Mouse (Mus musculus): ENCODE measurements at regions not wholly inside any gene's neighbourhood (a gene's known extent, or its start where the extent isn't known, plus 50 kb on each side); places are given as distances from the start of the nearest gene placed in this dataset.
A peak's percentile ranks its signal among the peaks of the same experiment; 100 is the strongest.

DNA sequence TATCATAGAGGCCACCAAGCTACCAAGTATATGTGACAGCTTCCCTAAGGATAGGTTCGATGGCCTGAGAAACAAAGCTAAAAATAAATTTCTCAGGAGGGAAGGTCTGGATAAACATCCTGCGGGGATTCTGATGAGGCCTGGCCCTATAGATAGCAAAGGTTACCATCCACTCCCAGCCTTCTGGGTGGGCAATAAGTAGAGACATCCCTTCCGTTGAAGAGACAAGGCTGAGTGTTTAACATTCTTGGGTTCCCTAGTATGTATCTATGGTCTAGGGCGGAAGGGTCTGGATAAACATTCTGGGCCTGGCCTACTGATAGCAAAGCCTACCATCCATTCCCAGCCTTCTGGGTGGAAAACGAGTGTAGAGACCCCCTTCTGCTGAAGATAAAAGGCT is 180.5 kb upstream of the Dlk1 start:
- DNase-seq: no peak

DNA sequence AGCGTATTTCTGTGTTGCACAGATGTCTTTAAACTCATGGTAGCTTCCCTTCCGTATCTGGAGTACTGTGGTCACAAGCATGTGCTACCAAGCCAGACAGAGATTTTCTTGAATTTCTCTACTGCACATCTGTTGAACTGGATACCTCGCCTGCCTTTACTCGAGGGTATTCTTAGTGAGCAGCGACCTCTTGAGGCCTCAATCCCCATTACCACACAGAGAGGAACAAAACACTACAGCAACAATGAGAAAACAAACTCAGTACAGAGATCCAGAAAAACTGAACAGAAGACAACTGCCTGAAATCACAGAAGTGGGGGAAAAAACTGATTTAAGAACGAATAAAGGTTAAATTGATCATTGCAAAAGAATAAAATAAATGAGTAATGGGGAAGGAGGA is 137.8 kb upstream of the Dlk1 start:
- no peak for DNase-seq

DNA sequence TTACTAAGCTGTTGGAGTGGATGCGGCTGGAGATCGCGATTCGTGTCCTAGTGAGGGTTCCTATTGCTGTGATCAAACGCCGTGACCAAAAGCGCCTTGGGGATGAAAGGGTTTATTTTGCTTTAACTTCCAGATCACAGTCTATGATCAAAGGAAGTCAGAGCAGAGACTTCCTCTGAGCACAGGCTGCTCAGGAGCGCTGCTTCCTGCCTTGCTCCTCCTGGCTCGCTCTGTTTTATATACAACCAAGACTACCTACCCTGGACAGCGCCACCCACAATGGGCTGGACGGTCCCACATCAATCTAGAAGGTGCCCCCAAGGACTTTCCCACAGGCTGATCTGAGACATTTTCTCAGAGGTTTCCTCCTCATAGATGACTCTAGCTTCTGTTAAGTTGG is 126.6 kb upstream of the Dlk1 start:
- no peak for DNase-seq

DNA sequence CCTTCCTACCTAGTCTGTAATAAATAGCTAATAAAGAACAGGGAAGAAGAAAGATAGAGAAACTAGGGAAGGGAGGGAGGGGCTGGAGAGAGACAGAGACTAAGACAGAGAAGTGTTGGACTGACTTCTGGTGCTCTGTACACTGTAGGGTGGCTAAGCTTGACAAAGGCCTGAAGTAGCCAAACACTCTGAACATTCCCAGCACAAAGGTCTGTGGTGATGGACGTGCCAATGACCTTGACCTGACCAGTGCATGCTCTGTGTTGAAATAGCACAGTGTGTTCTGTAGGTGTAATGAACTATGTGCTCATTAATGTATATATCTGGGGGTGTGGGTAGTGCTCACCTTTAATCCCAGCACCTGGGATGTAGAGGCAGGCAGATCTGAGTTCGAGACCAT is 81.3 kb upstream of the Dlk1 start:
- DNase-seq: no peak

DNA sequence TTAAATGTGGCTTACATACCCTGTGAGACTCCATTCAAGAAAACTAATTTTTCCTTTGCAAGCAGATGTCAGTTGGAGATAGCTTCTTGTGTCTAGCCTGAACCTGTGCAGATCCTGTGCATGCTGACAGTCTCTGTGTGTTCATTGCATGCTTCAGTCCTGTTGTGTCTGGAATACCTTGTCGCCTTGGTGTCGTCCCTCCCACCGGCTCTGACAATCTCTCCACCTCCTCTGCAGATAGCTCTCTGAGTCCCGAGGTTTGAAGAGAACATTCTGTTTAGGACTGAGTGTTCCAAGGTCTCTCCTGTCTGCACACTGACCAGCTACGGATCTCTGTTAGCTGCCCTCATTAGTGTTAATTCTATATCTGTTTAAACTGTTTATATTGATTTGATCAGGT is 66.8 kb upstream of the Dlk1 start:
- DNase-seq: no peak

DNA sequence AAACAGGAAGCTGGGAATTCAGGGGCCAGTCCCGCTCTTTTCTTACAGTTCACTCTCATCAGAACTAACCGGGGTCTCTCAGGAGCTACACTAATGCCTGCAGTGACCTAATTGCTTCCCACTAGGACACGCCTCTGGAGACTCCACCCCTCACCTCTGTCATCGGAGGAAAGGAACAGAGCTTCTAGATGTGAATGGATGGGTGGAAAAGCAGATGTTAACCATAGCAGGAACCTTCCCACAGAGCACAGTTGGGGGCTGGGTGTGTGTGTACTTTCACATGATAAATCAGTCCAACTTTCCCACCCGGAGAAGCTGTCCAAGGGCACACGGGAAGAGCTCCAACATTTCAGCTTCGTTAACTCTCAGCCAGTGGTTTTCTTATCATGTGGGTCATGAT is 63.8 kb upstream of the Dlk1 start:
- DNase-seq: no peak

DNA sequence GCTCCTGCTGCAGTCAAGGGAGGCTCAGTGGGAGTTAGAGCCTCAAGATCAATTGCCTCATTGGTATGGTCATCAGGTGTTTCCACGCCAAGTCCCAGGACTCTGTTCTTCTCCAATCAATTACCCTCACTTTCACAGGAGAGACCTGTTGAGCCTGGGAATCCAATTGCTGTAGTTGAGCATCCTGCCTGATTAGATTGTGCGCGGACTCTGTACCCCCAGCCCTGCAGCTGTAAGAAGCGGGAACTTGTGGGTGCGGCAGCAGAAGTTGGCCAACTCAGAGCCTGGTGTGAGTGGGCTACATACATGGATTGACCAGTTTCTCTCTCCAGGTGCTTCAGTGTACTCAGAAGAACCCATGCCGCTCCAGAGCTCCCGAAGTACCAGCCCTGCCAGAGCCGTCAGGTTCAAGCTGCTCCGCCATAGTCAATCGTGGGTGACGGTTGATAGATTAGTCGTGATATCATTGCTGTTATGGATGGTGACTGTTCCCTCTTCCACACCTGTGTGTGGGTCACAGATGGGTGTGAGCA is 62.2 kb upstream of the Dlk1 start:
- DNase-seq: no peak

DNA sequence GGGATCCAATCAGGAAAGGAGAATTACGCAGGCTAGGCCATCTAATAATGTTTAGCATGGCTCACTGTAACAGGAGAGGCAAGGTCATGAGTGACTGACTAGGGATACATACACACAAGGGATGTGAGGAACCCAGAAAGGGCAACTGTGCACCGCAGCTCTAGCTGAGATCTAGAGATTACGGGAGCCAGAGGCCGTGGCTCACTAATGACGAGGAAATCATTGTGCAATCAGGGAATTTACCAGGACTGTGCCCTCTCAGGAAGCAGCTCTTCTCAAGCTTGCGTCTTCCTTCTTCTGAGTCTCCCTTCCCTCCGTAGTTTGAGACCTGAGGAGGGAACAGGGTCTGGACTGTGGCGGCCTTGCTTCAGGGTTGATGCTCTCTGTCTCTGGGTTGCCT is 61.6 kb upstream of the Dlk1 start:
- DNase-seq: no peak

DNA sequence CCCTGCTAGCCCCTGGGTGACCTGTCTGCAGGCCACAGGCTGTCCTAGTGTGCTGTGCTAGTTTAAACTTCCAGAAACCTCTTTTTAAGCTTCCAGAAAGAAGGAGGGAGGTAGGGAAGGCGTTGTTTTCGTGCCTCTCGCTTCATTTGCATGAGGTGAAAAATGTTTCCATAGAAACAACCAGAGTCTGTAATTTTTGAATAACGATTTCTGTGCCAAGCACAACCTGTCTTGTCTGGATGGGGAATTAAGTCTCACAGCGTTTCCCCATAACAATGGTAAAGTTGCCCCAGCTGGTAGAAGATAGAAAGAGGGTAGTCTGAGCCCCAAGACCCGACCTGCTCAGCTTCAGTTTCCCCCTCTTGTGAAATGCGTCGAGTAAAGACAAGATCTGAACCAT is 59.3 kb upstream of the Dlk1 start:
- DNase-seq: no peak

DNA sequence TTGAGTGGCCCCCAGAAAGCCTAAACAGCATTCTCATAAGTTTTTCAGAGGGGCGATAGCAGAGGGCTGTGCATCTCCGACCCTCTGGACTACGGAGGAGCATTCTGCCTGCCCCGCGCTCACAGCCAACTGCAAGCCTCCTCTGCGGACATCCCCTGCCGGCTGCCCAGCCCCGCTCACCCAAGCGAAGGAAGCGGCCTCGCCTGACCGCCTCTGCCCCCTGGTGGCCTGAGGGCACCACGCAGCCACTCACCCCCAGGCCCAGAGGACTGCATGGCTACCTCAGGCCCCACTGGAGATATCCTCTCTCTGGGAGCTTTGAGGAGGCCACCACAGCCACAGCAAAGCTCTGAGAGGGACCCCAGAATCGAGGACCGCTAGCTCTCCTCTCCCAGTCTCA is 58.8 kb upstream of the Dlk1 start:
- DNase-seq: peak; percentile 85 to 89

DNA sequence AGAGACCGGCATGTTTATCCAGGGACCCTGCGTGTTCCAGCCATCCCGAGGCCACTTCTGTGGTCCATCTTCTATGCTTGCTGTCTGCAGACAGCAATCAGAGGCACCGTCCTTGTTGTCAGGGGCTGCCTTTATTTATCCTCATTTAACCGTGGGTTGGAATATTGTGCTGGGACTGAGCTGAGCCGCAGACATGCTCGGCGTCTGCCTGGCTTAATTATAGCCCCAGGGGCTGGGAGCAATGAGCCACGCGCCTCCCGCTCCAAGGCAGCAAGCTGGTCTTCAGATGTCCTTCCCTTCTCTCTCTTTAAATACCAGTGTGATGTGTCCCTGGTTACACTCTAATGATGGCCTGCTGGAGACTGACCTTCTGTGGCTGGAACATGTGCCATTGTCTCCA is 58.2 kb upstream of the Dlk1 start:
- no peak for DNase-seq

DNA sequence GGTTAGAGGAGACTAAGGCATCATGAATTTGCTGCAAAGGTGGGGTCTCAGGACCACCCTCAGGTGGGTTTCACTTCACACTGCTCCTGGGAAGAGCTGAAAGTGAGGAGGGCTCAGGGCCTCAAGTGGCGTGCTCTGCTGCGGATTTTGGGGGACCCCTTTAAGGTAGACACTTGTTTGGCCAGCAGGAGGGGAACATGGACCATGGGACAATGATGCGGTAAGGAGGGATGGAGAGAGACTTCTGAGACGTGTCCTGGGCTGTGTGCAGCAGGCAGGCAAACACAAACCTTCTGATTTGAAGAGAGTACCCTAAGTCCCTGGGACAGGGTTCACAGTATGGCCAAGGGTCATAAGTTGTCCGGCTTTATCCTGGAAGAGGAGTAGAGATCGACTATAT is 56.0 kb upstream of the Dlk1 start:
- no peak for DNase-seq

DNA sequence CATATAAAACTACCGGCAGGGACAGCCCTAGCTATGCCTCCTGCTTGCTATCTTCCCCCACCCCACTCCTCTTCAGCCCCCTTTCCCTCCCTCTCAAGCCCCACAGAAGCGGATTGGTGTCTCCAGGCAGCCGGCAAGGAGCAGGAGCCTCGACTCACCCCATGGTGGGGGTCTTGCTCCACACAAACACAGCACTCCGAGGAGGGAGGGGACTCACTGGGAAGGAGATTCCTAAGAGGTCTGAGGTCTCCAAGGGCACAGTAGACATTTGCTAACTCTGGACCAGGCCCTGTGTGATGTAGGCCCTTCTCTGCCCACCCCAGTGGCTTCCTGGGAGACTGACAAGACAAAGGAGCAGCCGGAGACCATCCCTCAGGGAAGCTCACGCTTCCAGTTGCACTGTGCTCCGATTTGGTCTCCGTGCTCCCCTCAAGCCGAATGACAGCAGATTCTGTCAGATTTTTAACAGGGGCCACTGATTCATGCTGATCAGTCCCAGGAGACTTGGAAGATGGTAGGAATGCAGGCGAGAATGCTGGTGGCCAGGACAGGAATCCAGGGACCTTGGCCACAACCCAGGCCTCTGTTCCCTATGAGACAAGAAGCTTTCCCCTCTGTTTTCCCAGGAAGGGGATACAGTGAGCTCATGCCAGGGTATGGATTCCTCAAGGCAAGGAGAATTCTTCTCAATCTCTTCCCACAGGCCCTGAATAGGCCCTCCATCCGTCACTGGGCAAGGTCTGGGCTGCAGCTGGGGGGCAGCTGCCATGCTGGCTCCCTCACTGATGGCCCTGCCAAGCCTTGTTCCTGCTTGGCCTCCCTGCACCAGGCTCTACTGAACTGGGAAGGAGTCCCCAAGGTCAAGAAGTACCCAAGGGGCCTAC is 55.2 kb upstream of the Dlk1 start:
- peak in 1 of 2 experiments; percentile 32 for DNase-seq

DNA sequence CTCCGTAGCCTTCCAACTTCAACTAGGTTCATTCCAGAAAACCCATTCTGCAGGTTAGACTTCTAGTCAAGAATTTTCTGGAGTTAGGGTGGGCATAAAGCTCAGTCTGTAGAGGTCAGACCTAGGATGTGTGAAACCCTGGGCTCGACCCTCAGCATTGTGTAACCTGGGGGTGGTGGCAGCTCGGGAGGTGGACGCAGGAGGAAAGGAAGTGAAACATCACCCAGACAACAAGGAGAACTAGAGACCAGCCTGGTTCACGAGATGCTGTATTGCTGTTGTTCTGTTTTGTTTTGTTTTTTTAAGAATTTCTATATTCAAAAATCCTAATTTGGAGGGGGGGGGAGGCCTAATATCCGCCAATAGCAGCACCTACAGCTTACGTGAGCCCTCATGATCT is 54.1 kb upstream of the Dlk1 start:
- DNase-seq: no peak

DNA sequence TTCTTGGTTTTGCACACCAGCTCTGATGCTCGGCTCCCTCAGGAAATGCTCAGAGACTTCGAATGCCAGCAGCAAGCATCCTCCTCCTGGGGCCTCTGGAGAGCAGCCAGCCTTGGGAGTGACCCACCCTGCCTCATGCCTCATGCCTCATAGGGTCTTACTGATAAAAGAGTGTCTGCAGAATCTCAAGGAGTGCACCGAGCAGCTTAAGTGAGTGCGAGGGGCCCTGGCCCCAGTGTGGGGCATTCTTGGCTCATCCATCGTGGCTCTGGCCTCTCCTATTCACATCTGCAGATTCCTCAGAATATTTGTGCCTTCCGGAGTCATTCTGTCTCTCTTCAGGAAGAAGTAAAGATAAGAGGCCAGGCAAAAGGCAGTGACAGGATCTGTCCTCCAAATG is 53.7 kb upstream of the Dlk1 start:
- DNase-seq: no peak

DNA sequence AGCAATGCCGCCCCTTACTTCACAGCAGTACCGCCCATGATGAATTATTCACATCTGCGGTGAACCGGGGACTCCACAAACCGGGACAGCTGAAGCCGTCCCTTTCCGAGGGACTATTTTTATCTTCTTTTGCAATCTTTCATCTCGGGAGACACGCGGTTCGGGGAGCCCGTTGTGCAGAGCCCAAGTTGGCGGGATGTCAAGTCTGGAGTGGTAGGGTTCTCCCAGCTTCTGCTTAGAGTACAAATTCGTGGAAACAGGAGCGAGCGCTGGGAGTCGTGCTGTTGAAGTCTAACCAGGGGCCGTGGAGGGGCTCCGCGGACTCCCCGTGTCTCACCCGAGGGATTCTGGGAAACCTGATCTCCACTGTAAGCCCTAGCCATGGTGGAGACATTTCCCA is 53.0 kb upstream of the Dlk1 start:
- peak; percentile 33 to 62 for DNase-seq

DNA sequence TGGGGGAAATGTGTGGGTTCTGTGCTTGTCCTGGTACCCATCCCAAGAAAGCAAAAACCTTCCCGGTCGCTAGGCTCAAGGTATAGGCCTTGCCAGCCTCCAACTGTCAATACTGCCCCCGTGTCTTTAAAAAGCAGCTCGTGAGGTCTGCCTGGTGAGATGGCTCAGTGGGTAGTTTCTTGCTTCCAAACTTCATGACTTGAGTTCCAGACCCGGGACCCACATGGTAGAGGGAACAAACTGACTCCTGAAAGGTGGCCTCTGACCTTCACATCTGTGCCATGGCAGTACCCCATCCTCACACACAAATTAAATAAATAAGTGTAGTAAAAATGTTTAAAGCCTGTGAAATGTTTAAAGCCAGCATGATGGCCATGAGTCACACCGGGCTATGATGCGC is 52.6 kb upstream of the Dlk1 start:
- DNase-seq: no peak

DNA sequence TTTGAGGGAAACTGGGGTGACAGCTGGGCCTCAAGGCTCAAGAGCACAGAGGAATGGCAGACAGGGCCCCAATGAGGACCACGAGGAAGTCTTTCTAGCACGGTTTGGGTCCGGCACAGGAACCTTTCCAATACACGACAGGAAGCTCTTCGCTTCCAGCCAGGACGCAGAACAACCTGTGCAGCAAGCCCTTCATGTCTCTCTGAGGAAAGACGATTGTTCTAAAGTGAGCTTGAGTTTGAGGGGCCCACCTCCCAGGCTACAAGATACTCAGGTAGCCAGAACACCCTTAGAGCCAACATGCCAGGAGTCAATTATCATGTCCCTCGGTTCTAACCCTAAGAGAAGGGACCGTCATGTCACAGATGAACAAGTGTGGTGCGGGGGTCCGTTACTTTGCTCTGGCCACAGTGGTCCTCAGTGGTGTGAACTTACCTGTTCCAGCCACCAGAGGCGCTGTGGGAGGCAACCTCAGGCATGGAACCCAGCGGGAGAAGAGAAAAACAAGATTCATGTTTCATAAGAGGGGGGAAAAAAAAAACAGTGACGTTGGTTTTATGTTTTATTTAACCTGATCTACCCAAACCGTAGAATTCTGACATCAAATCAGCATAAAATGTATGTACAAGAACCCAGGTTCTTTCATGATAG is 51.6 kb upstream of the Dlk1 start:
- peak; percentile 49 to 72 for DNase-seq

DNA sequence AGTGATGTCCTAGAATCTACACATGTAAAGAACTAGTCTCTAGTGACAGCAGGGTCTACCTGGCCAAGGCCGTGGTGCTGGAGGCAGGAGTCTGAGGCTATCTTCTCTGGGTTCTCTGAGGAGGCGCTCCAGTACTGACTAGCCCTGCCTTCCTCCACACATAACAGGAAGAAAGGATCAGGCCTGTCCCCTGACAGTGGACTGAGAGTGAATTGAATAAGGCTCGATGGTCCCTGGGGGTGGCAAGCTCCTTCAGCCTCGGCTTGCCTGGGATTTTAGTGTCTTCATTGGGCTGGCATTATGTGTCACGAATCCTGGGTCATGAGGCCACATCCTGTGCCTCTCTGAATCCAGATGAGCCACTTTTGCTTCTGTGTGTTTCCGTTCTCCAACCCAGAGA is 50.9 kb upstream of the Dlk1 start:
- DNase-seq: no peak

DNA sequence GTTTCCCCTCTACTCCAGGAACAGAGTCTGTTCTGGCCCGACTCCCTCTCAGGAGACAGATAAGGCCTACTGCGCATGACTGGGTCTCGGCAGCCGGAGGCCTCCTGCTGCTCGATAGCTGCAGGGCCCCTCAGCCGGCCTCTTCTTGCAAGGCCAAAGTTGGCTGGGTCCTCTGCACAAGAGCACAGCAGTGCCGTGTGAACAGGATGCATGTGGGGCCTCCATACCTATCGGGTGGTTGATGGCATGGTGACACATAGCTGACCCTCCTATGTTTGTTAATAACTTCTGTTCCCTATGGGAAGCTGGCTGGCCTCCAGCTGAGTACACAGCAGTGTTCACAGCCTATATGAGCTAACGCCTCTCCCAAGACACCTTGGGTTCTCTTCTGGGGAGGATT is 50.4 kb upstream of the Dlk1 start:
- no peak for DNase-seq
